Mouse (Mus musculus) inflammation-experienced regulatory T-cells (primary cell): ENCODE results near the gene Lima1. TPM values are rescaled to one million over a fixed set of nuclear protein-coding genes. Genes with fewer than 3 reads are reported as not detected.

Experiments used
- polyA plus RNA-seq, 2 experiments: library from polyadenylated mRNA; unstranded; fragments of 100-300 nt; shearing (Covaris generic); gene quantifications; one replicate each; pipeline ENCODE4 v1.2.1; 2017

The Lima1 gene
- polyA plus RNA-seq: 1 to 10 TPM; 2.5 to 4.1 TPM

DNA sequence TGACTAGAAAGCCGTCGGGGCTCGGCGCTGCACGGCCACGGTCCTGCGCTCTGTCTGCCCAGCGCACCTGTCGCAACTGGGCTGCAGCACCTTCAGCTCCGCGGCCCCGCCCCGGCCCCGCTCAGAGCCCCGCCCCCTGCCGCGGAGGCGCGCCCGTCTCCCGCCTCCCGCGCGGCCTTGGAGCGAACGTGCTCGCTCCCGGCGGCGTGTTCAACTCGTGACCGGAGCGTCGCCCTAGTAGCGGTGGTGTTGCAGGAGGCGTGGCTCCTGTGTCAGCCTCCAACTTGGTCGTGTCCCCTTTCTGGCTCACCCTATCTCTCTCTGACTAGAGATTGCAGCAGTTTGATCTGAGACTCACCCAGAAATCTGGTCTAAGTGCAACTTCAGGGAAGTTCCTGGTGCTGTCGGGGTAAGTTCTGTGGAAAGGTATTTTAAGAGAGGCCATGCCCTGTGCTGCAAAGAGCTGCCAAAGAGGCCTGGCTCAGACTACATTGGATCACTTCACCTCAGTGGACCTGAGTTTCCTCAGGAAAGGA is at the start of gene Lima1:
Lima1 (minus strand) TSS at position 123 of the 536 bp plus-strand sequence.

DNA sequence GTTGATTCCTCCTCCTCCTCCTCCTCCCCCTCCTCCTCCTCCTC is 102.6 kb downstream of the Lima1 start, which contains the start of gene Cers5:
Cers5 (minus strand) TSS at position 5 of the 44 bp plus-strand sequence.

Other genes starting within 250 kb of the Lima1 start
- gene Racgap1, start 223.8 kb downstream of the Lima1 start, polyA plus RNA-seq: 10 to 100 TPM; 28.0 to 36.0 TPM
- 1 to 10 TPM; 1.1 to 3.2 TPM for gene Asic1, start 205.1 kb downstream of the Lima1 start, polyA plus RNA-seq
- gene Smarcd1, start 173.3 kb downstream of the Lima1 start, polyA plus RNA-seq: 10 to 100 TPM; 24.6 to 34.1 TPM
- not detected for gene Gm17349, start 170.0 kb downstream of the Lima1 start, polyA plus RNA-seq
- under 1 TPM in 1 of 2 experiments, not detected in 1; 0.94 TPM for gene Gpd1, start 157.9 kb downstream of the Lima1 start, polyA plus RNA-seq
- gene Cox14, start 149.8 kb downstream of the Lima1 start, polyA plus RNA-seq: 100 to 1,000 TPM; 140 to 162 TPM
- 10 to 100 TPM; 76.5 to 81.1 TPM for gene Cers5, start 102.6 kb downstream of the Lima1 start, polyA plus RNA-seq
- under 1 TPM in 1 of 2 experiments, not detected in 1; 0.76 TPM for gene Fam186a, start 91.6 kb upstream of the Lima1 start, polyA plus RNA-seq
- 10 to 100 TPM; 49.4 to 61.4 TPM for gene Larp4, start 94.6 kb upstream of the Lima1 start, polyA plus RNA-seq
- 10 to 100 TPM; 23.2 to 25.4 TPM for gene Dip2b, start 163.2 kb upstream of the Lima1 start, polyA plus RNA-seq